Mouse (Mus musculus) embryonic facial prominence, embryonic 13.5 days (tissue): ENCODE measurements around the gene Onecut1. TPM values are rescaled to one million over a fixed set of nuclear protein-coding genes. Genes with fewer than 3 reads are reported as not detected.

ENCODE experiments used
- ATAC-seq: fragments of 200-750 bp; cut with Nextera tagmentation; 2 replicates; pipeline ENCODE4 v1.8.0; 2017; ENCODE audit warnings: low read depth; ENCODE audit not compliant: insufficient number of reproducible peaks, insufficient read depth, low FRiP score, low TSS enrichment
- H3K27ac ChIP-seq: fragments of 300-500 bp; sonication (generic); 2 replicates; pipeline ENCODE4 v1.5.1; 2015; ENCODE audit warnings: moderate library complexity, mild to moderate bottlenecking, inconsistent platforms
- H3K27me3 ChIP-seq: fragments of 300-500 bp; sonication (generic); 2 replicates; pipeline ENCODE4 v1.6.1; 2015; ENCODE audit warnings: mild to moderate bottlenecking, inconsistent platforms
- H3K36me3 ChIP-seq: fragments of 300-500 bp; sonication (generic); 2 replicates; pipeline ENCODE4 v1.6.1; 2015; ENCODE audit warnings: mild to moderate bottlenecking, inconsistent platforms
- H3K4me1 ChIP-seq: fragments of 300-500 bp; sonication (generic); 2 replicates; pipeline ENCODE4 v1.6.1; 2015; ENCODE audit warnings: inconsistent platforms
- H3K4me2 ChIP-seq: fragments of 300-500 bp; sonication (generic); 2 replicates; pipeline ENCODE4 v1.6.1; 2015; ENCODE audit warnings: moderate library complexity, mild to moderate bottlenecking, inconsistent platforms
- H3K4me3 ChIP-seq: fragments of 300-500 bp; sonication (generic); 2 replicates; pipeline ENCODE4 v1.5.1; 2015; ENCODE audit warnings: mild to moderate bottlenecking, inconsistent platforms
- H3K9ac ChIP-seq: fragments of 300-500 bp; sonication (generic); 2 replicates; pipeline ENCODE4 v1.6.1; 2015; ENCODE audit warnings: mild to moderate bottlenecking, inconsistent platforms
- H3K9me3 ChIP-seq: fragments of 300-500 bp; sonication (generic); 2 replicates; pipeline ENCODE4 v1.6.1; 2016; ENCODE audit warnings: inconsistent platforms
- WGBS: fragments of 180-500 bp; shearing (Covaris S2); methylation state at CpG from one replicate; pipeline ENCODE4 v1.1.7; 2015; ENCODE audit warnings: mixed read lengths; 5-methylcytosine and 5-hydroxymethylcytosine counted together
- polyA plus RNA-seq: library from polyadenylated mRNA; unstranded; fragments of >200 nt; fragmentation: Nextera tagmentation; extraction: Ambion mirVana; gene quantifications from 2 replicates; pipeline ENCODE4 v1.2.1, GENCODE M21; 2015

Onecut1 gene
- polyA plus RNA-seq, 1 experiment from 2014 or later: not detected

GRCm38 (mm10) chr9:74920450-74920849 is 58.7 kb downstream of the Onecut1 start:
- 86% methylated on average over 12 of the region's 12 CpGs for WGBS
- Histone ChIP-seq H3K27ac (peak overlapping the region; percentile 39; the same call in 1 of the 2 replicates), H3K4me3 (no peak overlapping the region), H3K9me3 (peaks cover 7% of the 10 kb centered on the region; the same call in 1 of the 2 replicates), H3K4me2 (no peak overlapping the region), H3K9ac (no peak overlapping the region), H3K4me1 (no peaks in the 10 kb centered on the region), H3K27me3 (no peaks in the 10 kb centered on the region), H3K36me3 (no peaks in the 10 kb centered on the region)
- ATAC-seq: no peak

DNA sequence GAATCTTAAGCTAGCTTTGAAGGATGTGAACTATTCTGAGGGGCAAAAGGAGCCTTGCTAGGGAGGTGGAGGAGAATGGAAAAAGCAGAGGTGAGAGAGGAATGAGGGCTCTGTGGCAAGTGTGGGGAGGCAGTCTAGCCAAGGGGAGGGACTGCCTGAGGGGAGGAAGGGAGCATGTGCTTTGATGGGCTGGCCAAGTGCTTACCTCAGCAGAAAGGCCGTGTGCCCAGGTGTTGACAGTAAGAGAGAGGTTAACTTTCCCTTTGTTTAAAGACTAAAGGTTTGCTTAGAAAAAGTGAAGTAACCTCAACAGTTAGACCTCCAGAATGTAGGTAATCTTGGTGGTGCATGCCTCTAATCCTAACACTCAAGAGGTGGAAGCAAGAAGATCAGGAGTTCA is 59.7 kb downstream of the Onecut1 start:
- no peaks in the 10 kb centered on the region for H3K36me3 ChIP-seq
- H3K27me3 ChIP-seq: no peaks in the 10 kb centered on the region
- ATAC-seq: no peak

DNA sequence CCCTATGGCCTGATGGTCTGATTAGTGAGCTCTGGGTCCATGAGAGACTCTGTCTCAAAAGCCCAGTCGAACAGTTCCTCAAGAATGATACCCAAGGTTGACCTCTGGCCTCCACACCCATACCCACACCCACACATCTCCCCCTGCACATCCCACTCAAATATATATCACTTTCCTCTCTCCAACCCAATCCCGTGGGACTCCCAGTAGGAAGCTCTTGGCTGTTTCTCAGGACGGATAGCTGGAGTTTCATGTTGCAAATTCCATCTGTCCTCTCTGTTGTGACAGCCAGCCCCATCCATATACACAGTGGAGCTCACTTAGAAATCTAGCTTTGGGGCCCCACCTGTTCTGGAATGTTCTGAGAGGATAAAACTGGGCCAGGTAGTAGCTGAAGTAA is 61.2 kb downstream of the Onecut1 start:
- H3K27me3 ChIP-seq: no peaks in the 10 kb centered on the region
- no peak overlapping the region for H3K4me3 ChIP-seq
- no peak for ATAC-seq
- H3K27ac ChIP-seq: no peak overlapping the region
- H3K4me2 ChIP-seq: no peak overlapping the region
- no peak overlapping the region for H3K9ac ChIP-seq
- H3K9me3 ChIP-seq: no peaks in the 10 kb centered on the region
- no peaks in the 10 kb centered on the region for H3K36me3 ChIP-seq
- WGBS: 60% methylated on average over 3 of the region's 3 CpGs
- H3K4me1 ChIP-seq: no peaks in the 10 kb centered on the region

More for the DNA sequence above, 59.7 kb downstream of the Onecut1 start:
- H3K4me2 ChIP-seq: no peak overlapping the region
- peaks cover 7% of the 10 kb centered on the region; the same call in 1 of the 2 replicates for H3K9me3 ChIP-seq
- no peak overlapping the region for H3K27ac ChIP-seq
- no peak overlapping the region for H3K9ac ChIP-seq
- no peak overlapping the region for H3K4me3 ChIP-seq
- no peaks in the 10 kb centered on the region for H3K4me1 ChIP-seq
- WGBS: 32% methylated on average over 1 of the region's 1 CpGs

- no peaks in the 10 kb centered on the region for H3K9me3 ChIP-seq
- H3K4me1 ChIP-seq: no peaks in the 10 kb centered on the region
- 84% methylated on average over 6 of the region's 6 CpGs for WGBS
- H3K27me3 ChIP-seq: no peaks in the 10 kb centered on the region
- no peak overlapping the region for H3K27ac ChIP-seq
- H3K36me3 ChIP-seq: no peaks in the 10 kb centered on the region
- H3K4me2 ChIP-seq: no peak overlapping the region
- ATAC-seq: no peak
- H3K9ac ChIP-seq: no peak overlapping the region
- H3K4me3 ChIP-seq: no peak overlapping the region
These were observed 61.7 kb downstream of the Onecut1 start for GRCm38 (mm10) chr9:74923291-74923977.

DNA sequence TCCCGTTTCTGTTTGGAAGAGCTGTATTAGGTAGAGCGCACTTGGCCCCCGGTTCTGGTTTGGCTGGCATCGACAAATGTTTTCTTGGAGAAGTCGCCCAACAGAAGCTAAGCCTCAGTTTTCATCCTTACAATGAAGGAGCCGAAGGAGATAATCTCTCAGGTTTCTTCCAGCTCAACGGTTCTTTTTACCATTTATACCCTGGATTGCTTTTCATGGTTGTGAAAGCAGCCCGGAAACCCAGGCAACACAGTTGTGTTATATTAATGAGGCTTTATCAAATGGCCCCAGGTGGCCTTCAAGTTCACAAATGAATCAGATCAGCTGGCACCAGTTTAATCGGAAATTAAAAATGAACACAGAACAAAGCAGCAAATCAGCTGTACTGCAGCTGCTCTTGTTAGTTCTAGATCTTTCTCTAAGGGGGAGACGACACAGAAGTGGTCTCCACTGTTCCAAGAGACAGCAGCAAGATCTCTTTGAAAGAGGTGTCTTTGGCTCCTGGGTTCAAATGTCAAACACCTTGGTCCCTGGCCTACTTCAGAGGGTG is 63.6 kb downstream of the Onecut1 start:
- Histone ChIP-seq H3K4me1 (no peaks in the 10 kb centered on the region), H3K4me3 (no peak overlapping the region), H3K36me3 (no peaks in the 10 kb centered on the region), H3K27ac (no peak overlapping the region), H3K9me3 (no peaks in the 10 kb centered on the region), H3K4me2 (no peak overlapping the region), H3K27me3 (no peaks in the 10 kb centered on the region), H3K9ac (no peak overlapping the region)
- 68% methylated on average over 10 of the region's 10 CpGs for WGBS
- ATAC-seq: no peak

DNA sequence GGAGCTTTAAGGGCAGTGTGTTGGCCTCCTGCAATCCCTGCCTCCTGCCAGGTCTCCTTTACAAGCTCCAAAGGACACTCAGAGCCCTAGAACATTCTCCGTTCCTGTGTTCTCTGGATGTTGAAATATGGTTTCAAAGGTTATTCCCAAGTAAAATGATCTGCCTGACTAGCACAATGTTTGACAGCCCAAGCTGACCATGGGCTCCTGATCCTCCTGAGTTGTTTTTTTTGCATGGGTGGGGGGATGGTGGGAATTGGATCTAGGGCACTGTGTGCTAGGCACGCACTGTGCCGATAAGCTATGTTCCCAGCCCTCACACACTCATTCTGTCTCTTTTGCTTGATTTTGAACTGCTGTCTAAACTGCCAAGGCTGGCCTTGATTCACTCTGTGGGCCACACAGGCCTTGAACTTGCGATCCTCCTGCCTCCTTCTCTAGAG is 68.3 kb downstream of the Onecut1 start:
- H3K36me3 ChIP-seq: no peaks in the 10 kb centered on the region
- H3K27ac ChIP-seq: no peak overlapping the region
- no peak overlapping the region for H3K4me2 ChIP-seq
- no peak overlapping the region for H3K9ac ChIP-seq
- 80% methylated on average over 4 of the region's 4 CpGs for WGBS
- H3K27me3 ChIP-seq: no peaks in the 10 kb centered on the region
- no peaks in the 10 kb centered on the region for H3K4me1 ChIP-seq
- no peak for ATAC-seq
- no peaks in the 10 kb centered on the region for H3K9me3 ChIP-seq
- H3K4me3 ChIP-seq: no peak overlapping the region

DNA sequence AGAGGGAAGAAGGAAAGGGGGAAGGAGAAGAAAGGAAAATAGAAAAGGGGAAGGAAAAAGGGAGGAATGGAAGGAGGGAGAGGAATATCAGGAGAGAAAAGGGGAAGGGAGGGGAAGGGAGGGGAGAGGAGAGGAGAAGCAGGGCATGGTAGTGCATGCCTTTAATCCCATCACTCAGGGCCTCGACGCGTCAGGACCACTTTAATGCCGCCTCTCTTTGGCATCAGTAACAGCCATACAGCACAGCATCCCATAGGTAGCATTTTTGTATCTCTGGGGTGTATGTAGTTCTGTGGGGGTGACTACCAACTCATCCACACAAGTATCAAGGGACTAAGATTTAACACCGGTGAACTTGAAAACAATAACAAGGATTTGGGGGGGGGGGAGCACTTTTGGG is 68.9 kb downstream of the Onecut1 start:
- Histone ChIP-seq H3K9me3 (no peaks in the 10 kb centered on the region), H3K27ac (no peak overlapping the region), H3K36me3 (no peaks in the 10 kb centered on the region), H3K4me2 (no peak overlapping the region), H3K4me1 (no peaks in the 10 kb centered on the region), H3K9ac (no peak overlapping the region), H3K4me3 (no peak overlapping the region), H3K27me3 (no peaks in the 10 kb centered on the region)
- ATAC-seq: no peak
- WGBS: 75% methylated on average over 5 of the region's 5 CpGs

DNA sequence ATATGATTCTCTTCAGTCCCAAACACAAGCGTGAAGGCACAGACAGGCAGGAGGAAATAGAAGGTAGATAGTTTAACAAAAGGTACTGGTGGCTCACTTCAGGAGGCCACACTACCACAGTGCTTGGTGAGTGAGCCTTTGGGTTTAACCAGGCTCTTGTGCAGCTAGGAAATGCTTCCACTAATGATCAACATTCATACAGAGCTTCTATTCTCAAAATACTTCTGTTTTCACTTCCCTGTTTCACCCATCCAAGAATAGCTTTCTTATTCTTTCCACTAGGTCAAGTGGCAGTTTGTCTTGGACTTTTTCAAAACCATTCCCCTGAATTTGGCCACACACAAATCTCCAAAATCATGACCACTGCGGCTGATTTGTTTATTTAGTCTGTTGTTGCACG is 73.6 kb downstream of the Onecut1 start:
- Histone ChIP-seq H3K4me1 (no peaks in the 10 kb centered on the region), H3K4me3 (no peak overlapping the region), H3K9me3 (no peaks in the 10 kb centered on the region), H3K27ac (no peak overlapping the region), H3K4me2 (no peak overlapping the region), H3K36me3 (no peaks in the 10 kb centered on the region), H3K9ac (no peak overlapping the region), H3K27me3 (no peaks in the 10 kb centered on the region)
- 74% methylated on average over 3 of the region's 3 CpGs for WGBS
- no peak for ATAC-seq

DNA sequence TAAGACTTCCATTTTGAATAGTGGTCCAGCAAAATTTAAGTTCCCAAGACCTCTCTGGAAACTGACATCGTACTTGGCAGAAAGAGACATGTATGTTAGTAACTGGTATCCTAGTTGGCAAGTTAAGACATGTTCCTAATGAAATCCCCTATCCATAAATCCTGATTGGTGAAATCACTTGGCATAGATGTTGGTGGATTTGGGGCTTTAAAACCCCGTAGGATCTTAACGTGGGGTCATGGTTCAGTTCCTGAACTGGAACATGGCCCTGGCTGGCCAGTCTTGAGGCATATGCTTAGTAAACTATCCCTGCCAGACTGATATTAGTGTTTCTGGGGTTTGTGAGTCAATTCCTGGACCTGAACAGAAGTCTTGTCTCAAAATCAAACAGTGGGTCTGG is 76.0 kb downstream of the Onecut1 start:
- H3K27me3 ChIP-seq: no peaks in the 10 kb centered on the region
- no peaks in the 10 kb centered on the region for H3K9me3 ChIP-seq
- H3K36me3 ChIP-seq: no peaks in the 10 kb centered on the region
- 83% methylated on average over 3 of the region's 3 CpGs for WGBS
- no peak for ATAC-seq
- no peak overlapping the region for H3K9ac ChIP-seq
- no peak overlapping the region for H3K4me2 ChIP-seq
- H3K27ac ChIP-seq: no peak overlapping the region
- H3K4me3 ChIP-seq: no peak overlapping the region
- H3K4me1 ChIP-seq: no peaks in the 10 kb centered on the region

GRCm38 (mm10) chr9:74938670-74939534 is 77.2 kb downstream of the Onecut1 start:
- no peak for ATAC-seq
- no peaks in the 10 kb centered on the region for H3K9me3 ChIP-seq

More at GRCm38 (mm10) chr9:74938670-74939534, 77.2 kb downstream of the Onecut1 start:
- Histone ChIP-seq H3K4me3 (no peak overlapping the region), H3K9ac (no peak overlapping the region), H3K27me3 (no peaks in the 10 kb centered on the region), H3K4me2 (no peak overlapping the region), H3K27ac (no peak overlapping the region), H3K36me3 (no peaks in the 10 kb centered on the region), H3K4me1 (no peaks in the 10 kb centered on the region)
- 83% methylated on average over 12 of the region's 12 CpGs for WGBS
